Mouse (Mus musculus) spleen, embryonic (tissue): ENCODE measurements around the gene Txnrd2.

Experiments used
- CTCF ChIA-PET: fragments of 350-600 bp; sonication (Branson Sonifier 250); formaldehyde crosslinking; loops from one replicate; lab custom pipeline; 2022; lab: Charles Lee

The Txnrd2 gene

DNA sequence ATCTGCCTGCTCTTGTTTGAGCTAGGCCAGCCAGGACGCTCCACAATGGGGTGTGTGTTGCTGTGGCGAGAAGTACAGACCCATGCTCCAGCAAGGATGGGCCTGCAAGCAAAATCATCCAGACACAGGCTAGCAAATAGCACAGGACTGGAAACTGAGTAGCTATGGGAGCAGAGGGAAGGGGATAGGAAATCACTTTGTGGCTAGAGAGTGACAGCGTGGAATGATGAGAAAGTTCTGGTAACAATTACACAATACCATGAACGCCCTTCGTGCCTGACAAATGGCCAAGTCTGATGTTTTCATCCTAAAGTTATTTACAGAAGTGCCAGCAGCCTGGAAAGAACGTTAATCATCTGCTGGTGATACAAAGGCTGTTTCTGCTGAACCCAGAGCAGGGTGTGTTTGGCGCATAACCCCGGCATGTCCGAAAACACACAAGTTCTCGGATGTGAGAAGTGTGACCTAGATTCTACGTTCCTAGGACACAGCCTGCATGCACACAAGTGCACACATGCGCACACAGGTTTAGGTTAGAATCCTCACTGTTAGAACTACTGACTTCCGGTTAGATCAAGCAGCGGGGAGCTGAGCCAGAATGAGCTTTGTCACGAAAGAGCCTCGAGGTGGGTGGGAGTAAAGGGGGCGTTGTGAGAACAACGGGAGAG is 10.0 kb upstream of the Txnrd2 start:
- CTCF ChIA-PET = no interaction called here

DNA sequence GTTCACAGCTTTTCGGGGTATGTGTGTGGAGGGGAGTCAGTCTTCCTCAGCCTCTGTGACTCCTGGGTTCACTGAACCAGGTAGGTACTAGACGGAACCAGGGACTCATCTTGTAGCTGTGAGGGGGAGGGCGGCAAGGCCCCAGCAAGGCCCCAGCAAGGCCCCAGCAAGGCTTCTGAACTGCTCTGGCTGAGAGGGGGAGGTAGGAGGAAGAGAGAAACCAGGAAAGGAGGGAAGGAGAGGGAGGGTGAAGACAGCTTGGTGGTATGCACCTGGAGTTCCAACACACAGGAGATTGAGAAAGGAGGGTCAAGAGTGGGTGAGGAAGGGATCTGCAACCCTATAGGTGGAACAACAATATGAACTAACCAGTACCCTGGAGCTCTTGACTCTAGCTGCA is 9.3 kb upstream of the Txnrd2 start:
- CTCF ChIA-PET = no interaction called here

- CTCF ChIA-PET = no interaction called here
Observed at GRCm38 (mm10) chr16:18417491-18417890, 8.7 kb upstream of the Txnrd2 start.

DNA sequence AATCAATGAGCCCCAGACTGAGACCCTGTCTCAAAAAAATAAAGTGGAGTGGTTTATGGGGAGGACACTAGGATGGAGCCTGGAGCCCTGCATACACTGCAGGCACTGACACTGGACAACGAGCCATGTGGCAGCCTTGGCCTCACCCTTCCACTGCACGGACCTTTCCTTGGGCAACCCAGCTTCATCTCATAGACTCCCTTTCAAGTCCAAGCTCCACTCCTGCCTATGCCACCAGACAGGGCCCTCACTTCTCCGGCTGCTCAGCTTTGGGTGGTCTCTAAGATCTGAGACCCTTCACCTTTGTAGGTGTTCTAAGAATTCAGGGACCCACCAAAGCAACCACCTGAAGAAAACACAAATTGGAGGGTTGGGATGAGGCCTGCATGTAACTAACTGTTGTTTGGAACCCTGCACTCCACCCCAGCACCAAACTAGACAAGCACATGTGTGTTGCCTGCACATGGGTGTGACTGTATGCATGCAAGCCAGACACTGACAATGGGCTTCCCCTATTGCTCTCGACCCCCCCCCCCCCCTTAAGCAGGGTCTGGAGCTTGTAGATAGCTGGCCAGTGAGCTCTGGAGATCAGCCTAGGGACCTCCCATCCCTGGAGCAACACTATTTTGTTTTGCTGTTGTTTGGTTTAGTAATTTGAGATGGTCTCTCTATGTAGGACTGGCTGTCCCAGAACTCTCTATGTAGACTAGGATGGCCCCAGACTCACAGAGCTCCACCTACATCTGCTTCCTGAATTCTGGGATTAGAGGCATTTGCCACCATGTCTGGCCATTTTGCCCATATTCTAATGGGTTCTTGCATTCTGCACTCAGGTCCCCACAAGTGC is 7.2 kb upstream of the Txnrd2 start:
- CTCF ChIA-PET = interaction anchor here (0.7 kb wide), 1 partner anchor 59 kb away, joined by 3 read pairs; no protein-coding TSS in a partner anchor

DNA sequence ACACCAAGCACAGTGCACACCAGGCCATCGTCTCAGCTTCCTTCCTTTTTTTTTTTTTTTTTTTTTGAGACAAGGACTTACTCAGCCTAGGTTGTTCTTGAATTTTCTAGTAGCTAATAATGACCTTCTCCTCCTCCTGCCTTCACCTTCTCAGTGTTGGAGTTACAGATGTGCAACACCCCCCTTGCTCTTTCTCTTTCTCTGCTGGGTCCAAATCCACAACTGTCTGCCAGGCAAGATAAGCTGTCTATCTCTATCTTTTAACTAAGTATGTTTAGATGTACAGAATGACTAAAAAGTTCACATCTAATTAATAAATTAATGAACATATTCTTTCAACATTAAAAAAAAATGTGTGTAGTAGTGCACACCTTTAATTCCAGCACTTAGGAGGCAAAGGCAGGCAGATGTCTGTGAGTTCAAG is 6.6 kb upstream of the Txnrd2 start:
- CTCF ChIA-PET = interaction anchor here (0.6 to 0.7 kb wide), 2 partner anchors 29 to 60 kb away, joined by 3 read pairs; no protein-coding TSS in a partner anchor

GRCm38 (mm10) chr16:18420571-18420970 is 5.6 kb upstream of the Txnrd2 start:
- CTCF ChIA-PET = interaction anchor here (0.6 kb wide), 2 partner anchors 28 to 155 kb away, joined by 3 to 4 read pairs; no protein-coding TSS in a partner anchor

DNA sequence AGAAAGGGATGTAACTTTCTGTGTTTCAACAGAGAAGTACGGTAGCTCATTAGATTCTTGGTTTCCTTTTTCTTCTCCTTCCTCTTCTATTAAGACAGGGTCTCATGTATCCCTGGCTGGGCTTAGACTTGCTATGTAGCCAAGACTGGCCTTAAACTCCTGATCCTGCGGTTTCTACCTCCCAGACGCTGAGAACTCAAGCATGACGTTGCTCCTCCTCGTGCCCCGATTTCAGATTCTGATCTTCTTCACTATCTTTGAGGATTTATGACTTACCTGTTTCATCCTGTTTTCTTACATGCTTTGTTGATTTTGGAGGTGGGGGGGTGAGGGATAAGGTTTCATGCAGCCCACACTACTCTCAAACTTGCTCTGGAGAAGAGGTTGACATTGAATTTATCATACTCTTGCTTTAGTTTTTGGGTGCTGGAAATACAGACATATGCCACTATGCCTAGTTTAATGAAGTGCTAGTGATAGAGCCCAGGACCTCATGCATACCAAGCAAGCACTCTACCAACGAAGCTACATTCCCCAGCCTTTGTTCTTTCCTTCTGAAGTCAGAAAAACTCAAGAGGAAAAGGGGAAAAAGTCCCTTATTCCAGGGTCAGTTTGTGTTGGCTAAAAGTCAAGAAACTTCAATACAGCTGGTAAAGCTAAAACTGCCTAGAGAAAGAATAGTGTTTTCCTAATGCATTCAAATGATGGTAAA is 2.8 kb upstream of the Txnrd2 start:
- CTCF ChIA-PET = no interaction called here

GRCm38 (mm10) chr16:18423915-18424265 is 2.3 kb upstream of the Txnrd2 start:
- CTCF ChIA-PET = no interaction called here

- CTCF ChIA-PET = no interaction called here
Observed at GRCm38 (mm10) chr16:18424364-18425045, 1.7 kb upstream of the Txnrd2 start.

GRCm38 (mm10) chr16:18425475-18426214 is 539 bp upstream of the Txnrd2 start:
- CTCF ChIA-PET = interaction anchor here (0.5 kb wide), 1 partner anchor 112 kb away, joined by 4 read pairs; no protein-coding TSS in a partner anchor

GRCm38 (mm10) chr16:18426802-18427280 is 657 bp downstream of the Txnrd2 start, which contains the start of gene Comt:
TSS of gene Comt (minus strand) at chr16:18426852.
- CTCF ChIA-PET = interaction anchor here (0.7 kb wide), 1 partner anchor 32 kb away, joined by 3 read pairs; no protein-coding TSS in a partner anchor

- CTCF ChIA-PET = no interaction called here
Observed at GRCm38 (mm10) chr16:18428011-18428515, 1.9 kb downstream of the Txnrd2 start.

DNA sequence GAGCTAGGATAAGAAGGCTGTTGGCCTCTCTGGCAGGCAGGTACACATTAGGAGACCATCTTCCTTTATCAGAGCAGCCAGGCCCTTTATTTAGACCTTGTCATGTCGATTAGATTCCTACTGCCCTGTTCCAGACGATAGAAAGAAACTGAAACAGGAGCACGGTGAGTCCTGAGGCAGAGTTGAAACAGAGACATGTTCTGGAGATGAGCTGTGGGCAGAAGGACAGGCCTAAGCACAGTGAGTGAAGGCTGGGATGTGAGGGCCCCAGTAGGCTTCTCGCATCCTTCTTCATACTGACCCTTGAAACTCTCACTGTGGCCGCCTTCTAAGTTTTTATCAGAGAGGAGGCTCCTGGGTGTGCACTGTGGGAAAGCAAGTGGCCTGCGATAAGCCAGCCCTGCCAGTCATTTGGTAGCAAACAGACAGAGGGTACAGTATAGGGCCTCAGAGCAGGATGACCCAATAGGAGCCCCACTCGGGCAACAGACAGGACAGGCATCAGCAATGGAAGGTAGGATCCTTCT is 2.4 kb downstream of the Txnrd2 start:
- CTCF ChIA-PET = no interaction called here

DNA sequence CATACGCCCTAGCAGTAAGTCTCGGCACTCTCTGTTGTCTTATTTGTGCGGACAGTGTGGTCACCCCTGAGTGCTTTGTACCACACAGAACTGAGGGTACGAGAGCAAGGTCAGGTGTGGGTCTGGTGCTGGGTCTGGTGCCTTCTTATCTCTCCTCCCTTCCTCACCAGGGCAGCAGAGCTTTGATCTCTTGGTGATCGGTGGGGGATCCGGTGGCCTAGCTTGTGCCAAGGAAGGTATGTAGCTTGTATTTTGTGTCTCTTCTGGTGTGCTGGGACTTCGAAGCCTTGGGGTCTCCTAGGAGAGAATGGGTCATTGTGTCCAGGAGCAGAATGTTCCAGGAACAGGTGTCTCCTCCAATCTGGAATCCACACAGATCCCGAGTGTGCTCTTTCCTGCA is 3.5 kb downstream of the Txnrd2 start:
- CTCF ChIA-PET = no interaction called here

DNA sequence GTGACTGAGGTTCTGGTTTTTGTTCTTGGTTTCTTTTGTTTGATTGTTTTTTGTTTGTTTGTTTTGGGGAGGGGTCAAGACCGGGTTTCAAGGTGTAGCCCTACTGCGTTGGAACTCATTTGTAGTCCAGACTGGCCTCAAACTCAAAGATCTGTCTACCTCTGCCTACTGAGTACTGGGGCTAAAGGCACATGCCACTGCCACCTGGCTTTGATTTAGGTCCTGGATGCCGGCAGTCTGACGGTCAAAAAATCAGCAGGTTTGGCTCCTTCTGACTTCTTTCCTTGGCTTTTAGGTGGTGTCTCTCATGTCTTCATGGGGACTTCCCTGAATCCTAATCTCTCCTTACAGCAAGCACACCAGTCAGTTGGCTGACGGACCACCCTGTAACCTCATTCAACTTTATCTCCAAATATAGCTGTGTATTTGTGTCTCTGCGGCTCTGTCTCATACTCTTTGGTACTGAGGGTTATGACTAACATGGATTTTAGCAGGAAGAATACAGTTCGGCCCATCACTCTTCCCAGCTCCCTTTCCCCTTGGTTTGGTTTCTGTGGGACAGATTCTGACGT is 4.5 kb downstream of the Txnrd2 start:
- CTCF ChIA-PET = no interaction called here

GRCm38 (mm10) chr16:18433341-18433920 is 7.2 kb downstream of the Txnrd2 start:
- CTCF ChIA-PET = no interaction called here

DNA sequence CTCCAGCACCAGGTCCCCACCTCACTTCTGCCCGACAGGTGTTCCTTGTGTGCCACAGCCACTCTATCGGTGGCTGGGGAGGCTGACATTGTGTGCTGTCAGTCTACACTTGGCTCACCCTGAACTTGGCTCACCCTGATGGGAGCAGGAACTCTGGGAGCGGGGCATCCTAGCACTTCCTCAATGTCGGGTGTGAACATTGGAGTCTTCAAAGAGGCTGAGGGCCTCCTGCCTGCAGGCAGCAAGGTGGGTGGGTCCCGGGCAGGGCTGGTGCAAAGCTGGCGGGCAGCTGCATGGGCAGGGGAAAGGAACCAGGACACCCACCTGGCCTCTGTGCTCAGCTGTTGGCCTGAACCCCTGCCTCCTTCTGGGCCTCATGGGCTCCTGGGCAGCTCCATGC is 9.9 kb downstream of the Txnrd2 start:
- CTCF ChIA-PET = no interaction called here

- CTCF ChIA-PET = interaction anchor here (1.4 kb wide), 1 partner anchor 174 kb away, joined by 5 read pairs; no protein-coding TSS in a partner anchor
Observed at GRCm38 (mm10) chr16:18443385-18443841, 17.2 kb downstream of the Txnrd2 start.

- CTCF ChIA-PET = no interaction called here
Observed at GRCm38 (mm10) chr16:18447243-18447642, 21.1 kb downstream of the Txnrd2 start.
